Mouse (Mus musculus) CD4-positive helper T cell, adult 2 months (primary cell): ENCODE measurements at regions not wholly inside any gene's neighbourhood (a gene's known extent, or its start where the extent isn't known, plus 50 kb on each side); places are given as distances from the start of the nearest gene placed in this dataset.

Source experiments
- DNase-seq: peaks from one replicate; pipeline ENCODE4 v3.0.0-alpha.2; 2012; ENCODE audit warnings: low read depth, missing footprints, low spot score

DNA sequence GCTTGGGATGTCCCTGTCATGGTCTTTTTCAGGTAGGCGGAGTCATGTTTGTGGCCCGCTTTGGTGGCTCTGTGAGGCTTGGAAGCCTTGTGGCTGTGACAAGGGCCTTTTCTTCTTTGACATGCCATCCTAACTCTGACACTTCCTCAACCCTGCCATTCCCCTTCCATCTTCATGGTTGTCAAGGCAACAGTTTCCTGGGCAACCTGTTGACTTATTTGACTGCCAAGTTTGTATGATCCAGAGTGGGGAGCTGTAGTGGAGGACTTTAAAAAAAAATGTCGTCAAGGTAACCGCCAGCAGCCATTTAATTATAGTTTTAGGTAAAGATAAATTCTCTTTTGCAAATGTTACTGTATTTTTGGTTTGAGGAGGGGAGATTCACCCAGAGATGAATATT is 56.8 kb upstream of the Kcng1 start:
- no peak for DNase-seq

DNA sequence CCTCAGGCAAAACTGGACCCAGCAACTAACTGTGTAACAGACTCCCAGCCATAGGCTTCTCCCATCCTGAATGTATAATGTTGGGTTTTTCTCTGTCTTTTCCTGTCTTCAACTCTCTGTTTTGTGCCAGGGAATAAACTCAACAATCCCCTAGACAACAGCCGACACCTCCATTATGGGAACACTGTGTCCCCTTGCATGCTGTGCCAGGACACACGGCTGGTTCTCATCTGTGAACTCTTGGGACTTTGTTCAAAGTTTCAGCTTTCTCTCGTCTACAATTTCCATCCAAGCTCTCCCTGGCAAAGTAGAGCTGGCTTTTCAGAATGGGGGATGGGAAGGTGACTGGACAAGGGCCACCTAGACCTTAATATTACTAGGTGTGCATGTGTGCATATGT is 56.1 kb upstream of the Kcng1 start:
- DNase-seq = no peak

GRCm38 (mm10) chr2:168335739-168336385 is 54.3 kb upstream of the Kcng1 start:
- no peak for DNase-seq

- no peak for DNase-seq
Measured at GRCm38 (mm10) chr2:168334241-168334588, 52.7 kb upstream of the Kcng1 start.

GRCm38 (mm10) chr2:168333552-168334240 is 52.2 kb upstream of the Kcng1 start:
- DNase-seq = no peak

DNA sequence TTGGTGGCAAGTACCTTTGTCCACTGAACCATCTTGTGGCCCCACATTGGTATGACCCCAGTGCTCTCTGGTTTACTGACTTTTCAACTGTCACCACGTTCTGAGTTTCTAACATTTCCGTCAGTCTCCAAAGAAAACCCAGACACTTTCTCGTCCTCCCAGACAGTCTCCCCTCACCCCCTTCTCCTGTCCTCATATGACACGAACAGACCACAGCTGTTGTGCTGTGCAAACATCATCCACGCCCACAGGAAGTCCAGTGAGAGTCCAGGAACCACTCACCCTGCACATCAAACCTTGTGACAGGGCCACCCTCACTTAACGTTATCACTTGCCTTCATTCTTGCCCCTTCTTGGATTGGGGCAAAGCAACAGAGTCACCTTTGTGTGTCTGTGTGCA is 51.4 kb upstream of the Kcng1 start:
- no peak for DNase-seq
